Mouse (Mus musculus) CH12.LX (cell line): Measurements from ENCODE around the gene Galnt16.

Experiments used
- BHLHE40 ChIP-seq: IDR thresholded peaks from 2 replicates; pipeline ENCODE4 v1.6.1; 2011; ENCODE audit warnings: mild to moderate bottlenecking, low read depth, low read length, improper control_type of control experiment
- CHD1 ChIP-seq: IDR thresholded peaks from 2 replicates; pipeline ENCODE4 v1.6.1; 2012; ENCODE audit warnings: low read depth, low read length, improper control_type of control experiment, inconsistent platforms
- EP300 ChIP-seq: IDR thresholded peaks from 2 replicates; pipeline ENCODE4 v1.6.1; 2011; ENCODE audit warnings: low read length, improper control_type of control experiment
- IRF4 ChIP-seq: IDR thresholded peaks from 2 replicates; pipeline ENCODE4 v1.6.1; 2014; ENCODE audit warnings: low read depth, mild to moderate bottlenecking, inconsistent platforms, low read length, improper control_type of control experiment
- KAT2A ChIP-seq: IDR thresholded peaks from 2 replicates; pipeline ENCODE4 v1.6.1; 2012; ENCODE audit warnings: low read length, improper control_type of control experiment, inconsistent platforms; ENCODE audit not compliant: insufficient replicate concordance
- MAZ ChIP-seq: IDR thresholded peaks from 2 replicates; pipeline ENCODE4 v1.6.1; 2012; ENCODE audit warnings: low read depth, mild to moderate bottlenecking, inconsistent platforms, low read length, improper control_type of control experiment, moderate library complexity
- TBP ChIP-seq: conservative IDR thresholded peaks from 2 replicates; pipeline ENCODE4 v1.6.1; 2011; ENCODE audit warnings: low read depth, low read length, improper control_type of control experiment
- ZKSCAN1 ChIP-seq: IDR thresholded peaks from 2 replicates; pipeline ENCODE4 v1.6.1; 2012; ENCODE audit warnings: low read depth, inconsistent platforms, low read length, improper control_type of control experiment, borderline replicate concordance

- TF ChIP-seq ZKSCAN1: no peak
- TF ChIP-seq IRF4: no peak
- no peak for TF ChIP-seq CHD1
- no peak for TF ChIP-seq EP300
- TF ChIP-seq MAZ: no peak
- TF ChIP-seq BHLHE40: no peak
- no peak for TF ChIP-seq KAT2A
- TF ChIP-seq TBP: no peak
Measured at GRCm38 (mm10) chr12:80594141-80594540, 76.1 kb downstream of the Galnt16 start.
